Mouse (Mus musculus): ENCODE results near the gene B4galt7.

The B4galt7 gene

DNA sequence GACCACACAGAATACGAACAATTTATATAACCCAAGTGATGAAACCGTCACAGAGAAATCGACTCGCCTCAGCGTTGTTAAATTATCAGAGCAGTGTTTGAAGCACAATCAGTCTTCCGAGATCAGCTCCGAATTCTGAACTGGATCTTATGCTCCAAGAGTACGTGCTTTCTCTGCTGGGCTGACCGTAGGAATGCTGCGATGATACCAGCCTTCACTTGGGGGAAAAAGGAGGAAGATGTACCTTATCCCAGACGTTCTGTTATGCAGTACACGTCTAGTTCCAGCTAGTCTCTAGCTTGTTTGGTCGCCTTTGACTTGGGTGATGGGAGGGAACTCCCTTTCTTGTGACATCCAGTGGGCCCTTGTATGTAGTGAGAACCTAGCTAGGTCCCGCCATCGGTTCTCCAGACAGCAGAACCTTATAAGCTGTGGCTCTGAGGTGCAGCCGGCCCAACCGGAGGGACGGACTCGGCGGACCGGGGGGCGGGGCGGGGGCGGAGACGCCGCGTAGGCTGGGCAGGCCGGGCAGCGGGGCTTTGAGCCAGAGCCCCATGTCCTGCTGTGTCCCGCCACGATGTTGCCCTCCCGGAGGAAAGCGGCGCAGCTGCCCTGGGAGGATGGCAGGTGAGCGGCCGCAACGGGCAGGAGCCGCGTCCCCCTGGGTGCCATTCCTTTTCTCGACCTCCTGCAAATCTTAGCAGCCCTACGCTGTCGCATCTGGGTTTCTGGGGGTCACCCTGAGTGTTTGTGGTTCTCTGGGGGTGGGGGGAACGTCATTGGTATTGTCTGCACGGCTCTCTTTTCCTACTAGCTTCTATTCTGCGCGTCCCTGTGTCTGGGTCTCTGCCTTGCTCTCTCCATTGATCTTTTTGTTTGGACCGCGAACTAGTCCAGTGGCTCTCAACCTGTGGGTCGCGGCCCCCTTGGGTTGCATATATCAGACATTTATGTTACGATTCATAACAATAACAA, at the start of gene B4galt7:
TSS of gene B4galt7 (plus strand) at position 331 of the 975 bp plus-strand sequence.
- WGBS: 6% methylated on average over 51 of the region's 51 CpGs

DNA sequence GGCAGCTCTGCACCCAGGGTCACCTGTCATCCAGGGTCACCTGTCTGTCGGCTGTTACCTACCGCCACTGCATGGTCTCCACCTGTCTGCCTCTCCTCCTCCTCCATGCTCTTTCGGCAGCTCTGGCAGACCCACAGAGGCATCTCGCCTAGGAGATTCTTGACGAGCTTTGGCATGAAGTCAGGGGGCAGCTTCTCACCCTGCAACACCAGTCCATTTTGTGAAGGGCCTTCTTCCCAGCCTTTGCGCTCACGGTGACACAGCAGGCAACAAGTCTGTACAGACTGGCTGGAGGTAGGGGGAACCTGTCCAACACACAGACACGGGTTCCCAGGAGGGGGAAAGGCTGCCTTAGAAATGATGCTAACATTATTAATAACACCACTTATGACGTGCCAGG, 43.8 kb upstream of the B4galt7 start:
- WGBS: 84% methylated on average over 9 of the region's 9 CpGs

DNA sequence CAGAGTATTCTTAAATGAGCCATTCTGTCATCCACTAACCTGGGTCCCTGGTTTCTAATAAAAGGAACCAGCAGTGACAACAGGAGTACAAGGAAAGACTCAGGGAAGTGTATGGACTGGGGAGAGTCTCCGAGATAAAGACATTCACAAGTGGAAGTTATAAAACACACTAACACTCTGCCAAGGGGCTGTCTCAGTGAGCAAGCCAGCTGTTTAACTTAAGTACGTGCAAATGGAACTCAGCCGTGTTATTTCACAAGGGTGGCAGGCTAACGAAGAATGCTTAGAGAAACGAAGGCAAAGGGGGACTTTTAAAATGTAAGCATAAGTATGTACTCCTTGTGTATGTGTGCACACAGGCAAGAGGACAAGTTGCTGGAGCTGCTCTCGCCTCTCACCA, 42.2 kb upstream of the B4galt7 start:
- WGBS: 58% methylated on average over 6 of the region's 6 CpGs

DNA sequence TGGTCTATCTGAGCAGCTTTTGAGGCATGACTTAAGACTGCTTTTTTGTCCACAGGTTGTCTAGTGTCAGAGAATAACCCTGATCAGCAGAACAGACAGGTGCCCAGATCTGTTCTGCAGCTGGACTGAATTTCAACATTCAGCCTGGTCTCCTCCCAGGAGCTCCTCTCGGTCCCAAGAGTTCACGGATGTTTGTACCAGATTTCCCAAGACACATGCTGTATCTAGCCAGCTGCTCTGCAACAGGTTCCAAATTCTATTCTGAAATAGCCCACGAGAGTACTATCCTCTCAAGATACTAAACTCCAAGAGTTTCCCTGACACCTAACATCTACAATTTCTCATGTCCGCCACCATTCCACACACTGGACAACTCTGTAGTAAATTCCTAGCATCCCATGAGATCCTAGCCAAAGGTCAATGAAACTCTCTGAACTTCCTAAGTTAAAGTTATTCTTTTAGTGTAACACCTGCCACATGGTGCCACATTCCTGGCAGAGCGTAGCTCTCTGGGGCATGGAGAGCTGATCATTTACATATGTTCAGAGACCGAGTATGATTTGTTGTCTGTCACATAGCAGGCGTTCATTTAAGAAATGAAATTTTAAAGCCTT, 36.3 kb upstream of the B4galt7 start:
- WGBS: 55% methylated on average over 7 of the region's 7 CpGs

DNA sequence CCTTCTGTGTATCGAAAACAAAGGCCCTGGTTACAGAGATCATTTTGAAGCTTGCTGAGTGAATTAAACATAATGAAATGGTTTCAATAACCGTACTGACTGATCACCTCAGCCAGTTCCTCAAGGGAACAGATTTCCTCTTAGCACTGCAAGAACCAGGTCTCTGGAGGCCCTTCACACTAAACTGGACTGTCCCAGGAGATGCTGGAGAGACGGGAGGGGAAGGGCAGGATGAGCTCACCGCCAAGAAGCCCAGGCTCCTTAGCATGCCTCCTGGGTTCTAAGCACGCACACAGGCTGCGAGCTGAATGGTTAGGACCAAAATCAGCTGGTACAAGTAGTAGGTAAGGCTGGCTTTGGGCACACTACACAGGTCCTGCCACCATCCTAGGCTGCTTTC, 32.7 kb upstream of the B4galt7 start:
- WGBS: 82% methylated on average over 6 of the region's 6 CpGs

DNA sequence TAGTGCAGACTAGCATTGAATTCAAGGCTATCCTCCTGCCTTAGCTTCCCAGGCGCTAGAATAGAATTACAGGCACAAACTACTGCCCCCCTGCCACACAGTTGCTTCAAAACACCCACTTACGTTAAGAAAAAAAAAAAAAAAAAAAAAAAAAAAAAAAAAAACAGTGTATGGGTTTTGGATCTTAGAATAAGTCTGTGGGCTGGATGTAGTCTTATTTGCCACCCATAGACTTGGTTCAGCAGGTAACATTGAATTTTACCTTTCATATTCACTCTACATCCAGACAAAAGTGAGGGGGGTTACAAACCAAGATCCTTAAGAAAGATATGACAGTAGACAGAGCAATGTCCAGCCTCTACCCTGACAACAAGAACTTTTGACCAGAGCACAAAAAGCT, 31.7 kb upstream of the B4galt7 start:
- 53% methylated on average over 2 of the region's 2 CpGs for WGBS

DNA sequence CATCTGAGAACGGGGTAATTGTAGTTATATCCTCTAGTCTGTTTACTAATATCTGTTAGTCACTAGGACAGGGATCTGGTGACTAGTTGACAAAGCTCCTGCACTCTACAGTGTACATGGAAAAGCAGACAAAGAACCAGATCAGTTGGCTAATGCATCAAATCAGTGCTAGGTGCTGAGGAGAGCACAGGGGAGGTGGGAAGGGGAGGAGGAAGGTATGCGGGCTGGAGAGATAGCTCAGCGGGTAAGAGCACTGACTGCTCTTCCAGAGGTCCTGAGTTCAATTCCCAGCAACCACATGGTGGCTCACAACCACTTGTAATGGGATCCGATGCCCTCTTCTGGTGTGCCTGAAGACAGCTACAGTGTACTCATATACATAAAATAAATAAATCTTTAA, 31.2 kb upstream of the B4galt7 start:
- WGBS: 89% methylated on average over 4 of the region's 4 CpGs

DNA sequence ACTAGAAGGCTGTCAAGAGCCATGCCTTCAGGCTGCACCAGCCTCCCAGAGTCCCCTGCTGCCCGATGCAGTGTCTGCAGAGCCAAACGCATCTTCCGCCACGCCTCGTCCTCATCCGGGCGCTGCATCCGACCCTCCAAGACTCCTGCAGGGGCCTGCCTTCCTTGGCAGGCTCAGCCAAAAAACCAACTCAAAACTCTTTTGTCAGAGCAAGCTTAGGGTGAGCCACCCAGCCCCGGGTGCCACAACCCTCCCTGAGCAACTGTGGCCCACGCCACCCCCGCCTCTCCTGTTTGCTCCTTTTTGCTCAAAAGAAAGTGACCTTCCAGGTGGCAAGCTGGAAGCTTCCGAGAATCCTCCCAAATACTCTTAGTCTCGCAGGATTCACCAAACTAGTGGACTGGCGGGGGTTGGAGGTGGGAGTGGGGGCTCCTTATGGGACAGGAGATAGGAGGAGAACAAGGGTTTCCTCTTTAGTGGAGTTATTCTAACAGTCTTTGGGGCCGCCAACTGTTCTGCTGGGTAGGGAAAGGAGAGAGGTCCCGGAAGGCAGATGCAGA, 29.9 kb upstream of the B4galt7 start:
- WGBS: 0% methylated on average over 16 of the region's 16 CpGs

DNA sequence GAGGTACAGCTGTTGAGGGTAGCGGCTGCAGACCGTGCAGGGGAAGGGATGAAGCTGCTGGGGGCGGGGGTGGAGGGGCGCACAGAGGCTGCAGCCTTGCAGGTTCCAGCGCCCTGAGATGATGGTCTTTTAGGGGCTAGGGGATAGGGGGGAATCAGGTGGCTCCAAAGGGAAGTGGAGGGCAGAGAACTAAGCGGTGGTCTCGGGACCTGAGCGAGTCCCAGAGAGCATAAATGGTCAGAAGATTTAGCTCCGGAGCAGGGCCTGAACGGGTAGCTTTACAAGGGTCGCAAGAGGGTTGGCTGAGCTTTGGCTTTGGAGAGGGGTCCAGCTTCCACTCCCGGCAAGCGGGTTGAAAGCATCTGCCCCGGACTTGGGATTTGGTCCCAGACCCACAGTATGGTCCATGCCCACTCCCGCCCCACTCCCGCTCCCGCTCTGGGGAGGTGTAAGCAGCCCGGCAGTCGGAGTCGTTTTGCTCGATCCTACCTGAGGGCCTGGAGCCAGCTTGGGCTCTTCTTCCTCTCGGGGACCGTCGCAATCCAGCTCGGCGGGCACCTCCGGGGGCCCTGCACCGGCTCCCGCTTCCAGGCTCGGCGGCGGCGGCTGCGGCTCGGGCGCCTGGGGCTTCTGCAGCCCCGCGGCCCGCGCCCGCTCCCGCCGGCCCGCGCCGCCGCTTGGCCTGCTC, 29.3 kb upstream of the B4galt7 start:
- WGBS: under 1% methylated on average over 47 of the region's 47 CpGs

DNA sequence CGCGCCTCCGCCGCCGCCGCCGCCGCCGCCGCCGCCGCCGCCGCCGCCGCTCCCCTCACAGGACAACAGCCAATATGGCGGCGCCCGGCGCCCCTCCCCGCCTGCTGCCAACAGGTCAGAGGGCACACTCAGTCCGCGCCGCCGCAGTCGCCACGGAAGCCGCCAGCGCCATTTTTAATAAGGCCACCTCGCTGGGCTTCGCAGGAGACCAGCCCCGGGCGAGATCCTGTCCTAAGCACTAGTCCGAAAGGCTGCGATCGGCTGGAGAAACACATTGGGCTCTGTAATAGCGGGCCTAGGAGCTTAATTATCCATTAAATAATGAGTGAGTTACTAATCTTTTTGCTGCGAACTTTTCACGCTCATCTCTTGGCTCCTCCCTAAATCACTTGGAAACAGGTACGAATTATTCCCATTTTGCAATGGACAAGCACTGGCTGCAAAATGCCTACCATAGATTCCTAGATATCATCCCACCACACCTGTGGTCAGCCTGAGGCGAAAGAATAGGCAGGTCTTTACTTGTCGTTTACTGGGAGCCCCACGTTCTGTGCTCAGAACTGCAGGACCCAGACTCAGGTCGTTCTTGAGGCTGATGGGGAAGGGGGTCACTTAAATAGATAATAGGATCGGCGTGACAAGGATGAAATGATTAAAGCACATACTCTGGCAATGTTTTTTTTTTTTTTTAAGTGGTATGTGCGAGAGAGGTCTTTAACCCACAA, 28.5 kb upstream of the B4galt7 start, which contains the start of gene Fam193b:
TSS of gene Fam193b (minus strand) at position 94 of the 725 bp plus-strand sequence.
- 2% methylated on average over 42 of the region's 47 CpGs for WGBS

DNA sequence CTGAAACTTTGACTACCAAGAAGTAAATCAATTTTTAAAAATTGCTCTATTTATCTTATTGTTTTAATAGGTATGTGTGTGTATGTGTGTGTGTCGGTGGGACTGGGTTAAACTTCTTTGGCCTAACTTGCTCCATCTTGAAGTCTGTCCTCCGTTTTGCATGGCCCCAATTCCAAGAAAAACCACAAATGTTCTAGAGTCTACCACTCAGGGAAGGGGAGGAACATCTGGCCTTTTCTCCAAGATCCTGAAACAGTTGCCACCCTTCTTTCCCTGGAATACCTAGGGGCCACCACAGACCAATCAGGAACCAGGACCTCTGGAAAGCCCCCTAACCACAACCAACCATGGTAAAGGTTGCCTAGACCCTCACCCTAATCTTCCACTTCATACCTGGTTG, 27.7 kb upstream of the B4galt7 start:
- 66% methylated on average over 2 of the region's 2 CpGs for WGBS

DNA sequence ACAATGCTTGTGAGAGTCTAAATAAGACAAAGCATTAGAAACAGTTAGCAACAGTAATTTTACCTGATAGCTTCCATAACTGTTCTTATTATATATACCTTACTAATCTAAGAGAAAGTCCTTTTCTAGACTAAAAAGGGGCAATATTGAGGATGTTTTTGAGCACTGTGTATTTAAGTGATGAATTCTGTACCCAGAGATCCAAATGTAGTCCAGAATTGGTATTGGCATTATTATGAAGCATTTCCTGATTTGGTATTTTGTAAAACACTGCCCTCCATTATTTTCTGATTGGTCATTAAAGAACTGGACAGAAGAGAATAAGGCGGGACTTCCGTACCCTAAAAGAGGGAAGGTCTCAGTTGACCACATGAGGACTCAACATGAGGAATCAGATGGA, 26.3 kb upstream of the B4galt7 start, which contains the start of gene Tmed9:
TSS of gene Tmed9 (plus strand) at position 301 of the 400 bp plus-strand sequence.
- WGBS: 98% methylated on average over 2 of the region's 2 CpGs

DNA sequence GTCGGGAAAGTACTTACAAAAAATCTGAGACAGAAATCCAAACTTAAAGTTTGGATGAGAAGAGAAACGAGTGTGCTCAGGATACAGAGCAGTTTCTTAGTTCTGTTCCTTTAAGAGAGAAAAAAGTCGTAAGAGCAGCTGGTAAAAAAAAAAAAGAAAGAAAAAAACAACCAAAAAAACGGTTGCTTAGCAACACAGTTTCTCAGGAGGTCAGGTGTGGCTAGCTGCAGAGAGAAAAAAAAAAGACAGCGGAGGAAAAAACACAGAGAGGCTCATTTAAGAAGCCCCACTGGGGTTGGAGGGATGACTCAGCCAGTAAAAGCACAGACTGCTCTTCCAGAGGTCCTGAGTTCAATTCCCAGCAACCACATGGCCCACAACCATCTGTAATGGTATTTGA, 25.4 kb upstream of the B4galt7 start:
- WGBS: 34% methylated on average over 5 of the region's 5 CpGs

DNA sequence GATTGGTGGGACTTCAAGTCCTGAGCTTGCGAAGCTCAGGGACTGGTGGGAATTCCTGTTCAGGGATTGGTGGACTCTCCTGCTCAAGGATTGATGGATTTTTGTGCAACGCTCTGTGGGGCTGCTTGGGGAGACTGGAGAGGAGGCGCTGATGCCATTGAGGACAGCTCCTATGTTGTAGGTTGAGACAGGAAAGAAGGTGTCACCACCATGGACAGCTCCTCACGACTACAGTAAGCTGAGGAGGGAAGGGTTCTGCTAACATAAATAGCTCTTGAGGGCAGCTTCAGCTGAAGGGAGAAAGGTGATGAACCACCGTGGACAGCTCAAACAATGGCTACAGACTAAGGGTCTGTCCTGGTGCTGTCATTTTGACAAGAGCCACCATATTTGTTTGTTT, 23.8 kb upstream of the B4galt7 start:
- 67% methylated on average over 5 of the region's 5 CpGs for WGBS

DNA sequence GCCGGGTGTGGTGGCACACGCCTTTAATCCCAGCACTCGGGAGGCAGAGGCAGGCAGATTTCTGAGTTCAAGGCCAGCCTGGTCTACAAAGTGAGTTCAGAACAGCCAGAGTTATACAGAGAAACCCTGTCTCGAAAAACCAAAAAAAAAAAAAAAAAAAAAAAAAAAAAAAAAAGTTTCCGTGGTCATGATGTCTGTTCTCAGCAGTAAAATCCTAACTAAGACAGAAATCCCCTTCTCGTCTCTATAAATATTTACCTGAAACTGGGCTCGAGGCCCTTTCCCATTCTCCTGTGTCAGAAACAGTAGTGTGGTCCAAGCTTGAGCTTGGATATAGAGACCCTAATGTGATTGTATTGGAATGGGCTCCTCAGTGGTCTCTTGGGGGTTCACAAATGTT, 22.8 kb upstream of the B4galt7 start:
- 85% methylated on average over 7 of the region's 7 CpGs for WGBS

DNA sequence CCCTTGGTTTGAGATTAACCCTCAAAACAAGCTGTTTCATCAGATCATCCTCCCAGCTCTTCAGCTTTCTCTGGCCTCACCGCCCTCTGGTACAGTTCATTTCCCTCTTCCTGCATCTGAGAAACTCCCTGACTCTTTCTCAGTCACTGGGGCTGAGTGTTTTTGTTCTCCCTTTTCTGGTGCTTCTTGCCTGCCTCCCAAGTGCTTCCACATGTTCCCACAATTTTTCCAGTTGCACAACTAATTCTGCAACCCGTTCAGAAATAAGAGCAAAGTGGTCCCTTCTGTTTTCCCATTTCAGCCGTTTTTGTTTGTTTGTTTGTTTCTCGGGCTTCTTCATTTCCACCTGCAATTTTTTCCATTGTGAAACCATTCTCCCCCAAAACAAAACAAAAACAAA, 21.6 kb upstream of the B4galt7 start:
- WGBS: 83% methylated on average over 4 of the region's 4 CpGs

DNA sequence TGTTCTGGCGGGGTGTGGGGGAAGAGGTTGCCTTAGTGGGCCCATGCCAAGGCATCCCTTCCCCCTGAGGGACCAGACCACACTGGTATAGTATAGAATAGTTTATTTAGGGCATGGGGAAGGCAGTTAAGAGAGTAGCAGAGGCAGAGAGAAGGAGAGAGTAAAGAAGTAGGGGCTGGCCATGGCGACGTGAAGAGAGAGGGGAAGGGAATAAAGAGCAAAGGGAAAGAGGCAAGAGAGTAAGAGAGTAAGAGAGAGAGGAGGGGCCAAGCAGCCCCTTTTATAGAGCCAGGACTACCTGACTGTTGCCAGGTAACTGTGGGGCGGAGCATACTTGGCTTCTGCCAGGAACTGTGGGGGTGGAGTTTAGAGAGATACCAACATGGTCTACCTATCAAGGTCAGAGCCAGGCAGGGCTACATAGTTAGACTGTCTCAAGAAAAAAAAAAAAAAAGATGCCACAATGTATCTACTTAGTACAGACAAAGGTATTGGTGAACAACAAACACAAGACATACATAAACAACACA, 7.7 kb upstream of the B4galt7 start:
- 75% methylated on average over 4 of the region's 4 CpGs for WGBS

DNA sequence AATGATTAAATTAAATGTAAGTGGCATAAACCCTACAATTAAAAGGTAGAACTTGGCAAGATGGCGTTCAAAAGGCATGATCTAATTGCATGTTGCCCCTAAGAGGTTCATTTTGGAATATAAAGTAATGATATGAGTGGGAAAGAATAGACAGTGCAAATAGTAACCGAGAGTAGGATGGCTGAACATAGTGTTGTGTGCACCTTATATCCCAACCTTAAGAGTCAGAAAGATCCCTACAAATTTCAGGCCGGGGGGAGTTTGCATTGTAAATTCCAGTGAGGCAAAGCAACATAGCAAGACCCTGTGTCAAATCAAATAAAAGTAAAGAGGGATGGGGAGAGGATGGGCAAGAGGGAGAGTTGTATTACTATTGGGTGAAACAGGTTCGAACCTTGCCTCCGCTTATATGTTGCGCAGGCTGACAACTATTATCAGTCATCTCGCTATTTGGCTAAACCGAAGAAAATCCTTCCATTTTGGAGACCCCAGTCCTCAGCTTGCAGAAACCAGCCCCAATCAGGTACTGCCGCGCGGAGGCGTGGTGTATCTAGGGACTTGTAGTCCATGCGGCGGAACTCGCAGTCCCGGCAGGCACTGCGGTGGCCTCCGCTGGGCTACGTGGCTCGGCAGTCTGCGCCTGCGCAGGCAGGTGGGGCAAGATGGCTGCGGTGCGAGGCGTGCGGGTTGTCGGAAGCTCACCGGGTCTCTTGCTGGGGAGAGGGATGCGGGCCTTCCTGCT, 7.0 kb upstream of the B4galt7 start:
- WGBS: 4% methylated on average over 29 of the region's 29 CpGs

DNA sequence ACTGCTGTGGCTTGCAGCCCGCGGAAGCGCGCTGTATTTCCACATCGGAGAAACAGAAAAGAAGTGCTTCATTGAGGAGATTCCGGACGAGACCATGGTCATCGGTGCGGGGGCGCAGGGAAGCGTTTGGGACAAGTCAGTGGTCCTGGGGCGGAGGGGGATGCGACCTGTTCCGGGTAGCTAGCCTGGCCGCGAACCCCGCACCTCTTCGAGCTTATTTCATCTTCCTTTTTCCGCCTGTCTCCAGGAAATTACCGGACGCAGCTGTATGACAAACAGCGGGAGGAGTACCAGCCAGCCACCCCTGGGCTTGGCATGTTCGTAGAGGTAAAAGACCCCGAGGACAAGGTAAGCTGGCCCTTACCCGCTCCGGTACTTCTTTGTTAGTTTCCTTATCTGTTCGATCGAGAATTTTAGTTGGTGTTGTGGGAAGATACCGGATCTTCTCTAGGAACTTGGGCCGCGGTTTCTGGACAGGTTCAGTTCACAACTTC, 6.4 kb upstream of the B4galt7 start:
- WGBS: under 1% methylated on average over 31 of the region's 31 CpGs

DNA sequence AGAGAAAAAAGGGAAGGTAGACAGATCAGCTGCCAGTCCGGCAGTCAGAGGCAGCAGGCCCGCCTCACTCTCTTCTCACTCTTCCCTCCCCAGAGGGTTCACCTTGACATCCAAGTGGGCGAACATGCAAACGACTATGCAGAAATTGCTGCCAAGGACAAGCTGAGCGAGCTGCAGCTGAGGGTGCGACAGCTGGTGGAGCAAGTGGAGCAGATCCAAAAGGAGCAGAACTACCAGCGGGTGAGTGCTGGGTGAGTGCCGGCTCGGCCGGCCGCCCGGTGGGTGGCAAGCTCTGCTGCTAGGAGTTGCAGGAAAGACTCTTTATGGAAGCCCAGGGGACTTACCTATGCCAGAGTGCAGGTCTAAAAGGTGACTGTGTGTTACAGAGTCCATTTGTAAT, 4.3 kb upstream of the B4galt7 start:
- 36% methylated on average over 12 of the region's 12 CpGs for WGBS

All from cerebral cortex, adult 2 months (tissue).